Mouse (Mus musculus) embryonic fibroblast, embryonic 13.5 days (primary cell): ENCODE data around the gene Synj2.
A peak's percentile ranks its signal among the peaks of the same experiment; 100 is the strongest.

Experiments used
- CTCF ChIP-seq: IDR thresholded peaks from 2 replicates; pipeline ENCODE4 v1.5.1; 2011; ENCODE audit warnings: mild to moderate bottlenecking, control low read depth, low read length, moderate library complexity, borderline replicate concordance; ENCODE audit not compliant: insufficient read depth
- POLR2A ChIP-seq: IDR thresholded peaks from 2 replicates; pipeline ENCODE4 v1.6.1; 2011; ENCODE audit warnings: low read depth, mild to moderate bottlenecking, control low read depth, low read length, moderate library complexity

GRCm38 (mm10) chr17:5923281-5923680 lies 17.8 kb upstream of the Synj2 start:
- TF ChIP-seq CTCF (peak; percentile 64; the same call in 1 of the 2 replicates), POLR2A (no peak)
